Mouse (Mus musculus) embryonic fibroblast, embryonic 13.5 days (primary cell): Measurements from ENCODE around the gene Atf1.

ENCODE experiments used
- CTCF ChIP-seq: IDR thresholded peaks from 2 replicates; pipeline ENCODE4 v1.5.1; 2011; ENCODE audit warnings: mild to moderate bottlenecking, control low read depth, low read length, moderate library complexity, borderline replicate concordance; ENCODE audit not compliant: insufficient read depth
- POLR2A ChIP-seq: IDR thresholded peaks from 2 replicates; pipeline ENCODE4 v1.6.1; 2011; ENCODE audit warnings: low read depth, mild to moderate bottlenecking, control low read depth, low read length, moderate library complexity

- TF ChIP-seq CTCF = no peak
- TF ChIP-seq POLR2A = no peak
These were observed 78.6 kb downstream of the Atf1 start for GRCm38 (mm10) chr15:100306201-100306600.
